Mouse (Mus musculus) urinary bladder, postnatal 14 days (tissue): ENCODE data around the gene Tlr12.
"Not testable (repeated sequence)": the region's sequence is repeated elsewhere in the genome, so short reads cannot be mapped to it uniquely, and the experiment has no call there.

ENCODE experiments used
- DNase-seq: peaks from one replicate; pipeline ENCODE4 v3.0.0; 2021; ENCODE audit warnings: low spot score

Tlr12 gene

DNA sequence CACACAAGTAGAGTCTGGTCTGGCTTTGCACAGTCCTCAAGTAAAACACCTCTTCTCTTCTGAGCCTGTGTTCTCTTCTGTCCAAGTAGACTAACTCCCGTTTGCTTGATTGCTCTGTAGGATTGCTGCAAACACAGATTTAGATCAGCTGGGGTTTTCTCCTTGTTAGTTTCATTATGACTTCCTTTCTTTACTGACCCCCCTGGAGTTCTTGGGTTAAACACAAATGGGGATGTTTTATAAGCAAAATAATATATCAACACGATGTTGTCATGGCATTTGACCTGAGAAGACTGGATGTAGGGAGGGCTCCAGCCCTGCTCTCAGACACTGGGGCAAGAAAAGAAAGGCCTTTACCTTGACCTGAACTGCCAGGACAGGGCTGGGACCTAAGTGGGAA is 544 bp upstream of the Tlr12 start:
- no peak for DNase-seq

GRCm38 (mm10) chr4:128617363-128618120 is 877 bp downstream of the Tlr12 start:
- peak; percentile 33 for DNase-seq

- no peak for DNase-seq
Measured at GRCm38 (mm10) chr4:128615761-128616160, 2.7 kb downstream of the Tlr12 start.

DNA sequence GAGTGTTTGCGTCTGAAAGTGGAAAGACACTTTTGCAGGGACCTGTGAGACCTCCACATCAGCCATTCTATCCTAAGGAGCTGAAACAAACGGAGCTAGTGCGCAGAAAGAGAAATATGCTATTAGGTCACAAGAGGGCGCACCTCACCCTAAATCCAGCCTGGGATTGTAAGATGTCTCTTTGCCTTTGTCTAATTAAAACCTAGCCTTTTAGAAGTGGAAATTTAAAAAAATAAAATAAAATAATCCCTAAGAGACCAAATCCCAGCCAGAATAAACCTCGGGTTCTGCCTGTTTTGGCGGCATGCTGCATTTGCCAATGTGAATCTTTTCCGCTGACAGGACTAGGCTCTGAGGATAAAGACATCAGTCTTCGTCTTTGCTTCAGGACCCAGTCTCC is 5.1 kb downstream of the Tlr12 start:
- peak; percentile 36 for DNase-seq

DNA sequence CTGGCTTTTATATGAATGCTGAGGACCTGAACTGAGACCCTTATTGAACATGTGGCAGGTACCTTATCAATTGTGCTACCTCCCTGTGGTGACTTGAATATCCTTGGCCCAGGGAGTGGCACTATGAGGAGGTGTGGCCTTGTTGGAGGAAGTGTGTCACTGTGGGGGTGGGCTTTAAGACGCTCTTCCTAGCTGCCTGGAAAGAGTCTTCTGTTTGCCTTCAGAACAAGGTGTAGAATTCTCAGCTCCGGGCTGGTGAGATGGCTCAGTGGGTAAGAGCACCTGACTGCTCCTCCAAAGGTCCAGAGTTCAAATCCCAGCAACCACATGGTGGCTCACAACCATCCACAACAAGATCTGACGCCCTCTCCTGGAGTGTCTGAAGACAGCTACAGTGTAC is 6.7 kb downstream of the Tlr12 start:
- not testable (repeated sequence) for DNase-seq

- no peak for DNase-seq
Measured at GRCm38 (mm10) chr4:128610706-128611105, 7.7 kb downstream of the Tlr12 start.

DNA sequence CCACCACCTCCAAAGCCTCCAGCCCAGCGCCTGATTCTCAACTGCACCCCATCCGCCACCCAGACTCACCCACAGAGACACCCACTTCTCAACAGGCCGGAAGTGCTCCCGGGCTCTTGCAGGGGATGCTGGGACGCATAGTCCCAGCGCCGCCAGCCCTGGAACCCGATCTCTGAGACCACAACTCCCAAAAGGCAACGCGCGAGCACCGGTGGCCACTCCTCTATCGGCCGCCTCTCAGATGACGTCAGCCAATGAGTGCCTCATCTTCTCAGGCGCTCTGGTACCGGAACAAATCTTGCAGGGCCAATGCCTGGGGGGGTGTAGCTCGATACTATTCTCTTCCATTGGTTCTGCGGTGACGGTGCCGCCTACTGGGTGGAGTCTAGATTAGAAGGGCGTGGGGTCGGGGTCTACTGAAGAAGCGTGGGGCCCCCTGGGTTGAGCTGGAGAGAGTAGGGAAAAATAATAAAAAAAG is 8.5 kb downstream of the Tlr12 start, which contains the start of gene Zscan20:
Zscan20 (minus strand) TSS at position 174 of the 478 bp plus-strand sequence.
- DNase-seq: peak; percentile 96

GRCm38 (mm10) chr4:128609276-128609924 is 9.0 kb downstream of the Tlr12 start:
- DNase-seq: no peak

DNA sequence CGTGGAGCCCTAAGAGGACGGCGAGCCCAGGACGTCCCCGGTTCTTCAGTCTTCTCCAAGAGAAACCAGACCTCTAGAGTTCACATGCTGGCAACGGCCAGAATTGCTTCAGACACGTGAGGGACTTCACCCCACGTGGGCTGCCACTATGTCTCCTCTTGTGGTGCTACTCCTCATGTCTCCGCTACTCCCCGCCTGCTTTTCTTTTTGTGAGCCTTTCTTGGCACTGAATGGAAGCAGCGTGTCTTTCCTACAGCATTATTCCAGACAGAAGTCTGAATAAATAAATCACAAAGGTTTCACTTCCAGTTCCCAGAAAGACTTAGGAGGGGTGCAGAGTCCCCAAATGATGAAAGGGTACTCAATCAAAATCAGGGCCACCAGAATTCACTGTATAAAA is 10.8 kb downstream of the Tlr12 start:
- no peak for DNase-seq

DNA sequence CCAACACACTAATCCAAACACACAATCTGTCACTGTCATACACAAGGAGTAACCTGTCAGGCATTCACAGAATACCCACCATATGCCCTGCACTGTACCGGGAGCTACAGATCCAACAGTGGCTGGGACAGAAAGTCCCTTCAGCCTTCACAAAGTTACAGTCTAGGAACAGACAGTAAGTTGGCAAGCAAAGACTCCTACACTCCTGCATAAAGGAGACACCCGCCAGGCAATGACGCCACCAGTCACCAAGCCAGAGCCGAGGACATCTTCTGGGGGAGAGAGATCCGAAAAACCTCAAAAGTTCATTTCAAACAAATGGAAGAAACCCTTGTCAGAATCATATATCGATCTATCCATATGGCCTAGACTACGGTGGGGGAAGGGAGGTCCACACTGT is 11.8 kb downstream of the Tlr12 start:
- DNase-seq: no peak

GRCm38 (mm10) chr4:128597801-128598560 is 20.4 kb downstream of the Tlr12 start:
- no peak for DNase-seq

DNA sequence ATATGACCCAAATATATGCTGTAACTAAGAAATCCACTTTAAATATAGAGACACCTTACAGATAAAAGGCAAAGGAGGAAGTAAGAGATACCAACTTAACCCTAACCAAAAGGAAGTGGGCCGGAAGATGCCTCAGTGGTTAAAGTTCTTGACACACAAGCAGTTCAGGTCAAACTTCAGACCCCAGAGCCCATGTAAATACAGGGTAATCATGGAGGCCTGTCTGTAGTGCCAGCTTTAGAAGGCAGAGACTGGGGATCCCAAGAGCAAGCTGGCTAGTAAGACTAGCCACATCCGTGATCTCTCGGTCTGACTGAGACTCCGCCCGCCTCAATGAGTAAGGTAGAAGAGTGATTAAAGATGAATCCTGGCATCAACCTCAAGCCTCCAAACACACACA is 24.4 kb downstream of the Tlr12 start:
- DNase-seq: no peak

DNA sequence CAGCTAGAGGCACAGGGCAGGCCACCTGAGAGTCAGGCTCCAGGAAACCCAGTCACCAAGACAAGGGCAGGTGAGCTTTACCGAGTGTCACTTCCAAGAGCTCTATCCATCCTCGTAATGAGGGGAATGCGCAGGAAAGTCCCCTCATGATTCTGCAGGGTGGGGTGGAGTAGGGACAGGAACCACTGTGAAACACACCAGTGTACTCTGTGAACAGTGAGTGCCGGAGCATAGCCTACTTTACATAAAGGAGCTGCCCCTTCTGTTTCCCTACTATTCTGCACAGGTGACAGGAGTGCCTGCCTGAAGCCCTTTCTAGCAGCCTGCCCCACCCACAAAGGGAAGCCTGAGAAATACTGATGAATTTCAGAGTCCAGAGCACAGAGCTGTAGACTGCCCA is 25.1 kb downstream of the Tlr12 start:
- DNase-seq: no peak

GRCm38 (mm10) chr4:128579182-128579581 is 39.2 kb downstream of the Tlr12 start:
- DNase-seq: no peak

DNA sequence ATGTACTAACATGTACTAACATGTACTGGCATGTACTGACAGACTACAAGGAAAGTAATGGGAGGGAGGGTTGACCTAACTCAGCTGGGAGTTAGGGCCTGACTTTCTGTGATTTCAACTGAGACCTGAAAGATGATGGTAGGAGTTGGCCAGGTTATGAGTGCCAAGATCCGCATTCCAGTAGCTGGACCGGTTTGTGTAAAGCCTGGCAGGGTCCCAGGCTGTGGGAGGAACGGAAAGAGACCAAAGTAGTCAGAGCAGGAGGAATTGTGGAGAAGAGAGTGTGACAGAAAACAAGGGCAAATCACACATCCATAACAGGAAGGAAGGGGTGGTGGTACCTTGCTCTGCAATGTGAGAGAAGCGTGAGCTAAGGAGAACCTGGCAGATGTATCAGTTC is 42.6 kb downstream of the Tlr12 start:
- DNase-seq: peak; percentile 31
